Mouse (Mus musculus) thymus, postnatal 4 days (tissue): ENCODE data around the gene Rex2.
"Not testable (repeated sequence)": the region's sequence is repeated elsewhere in the genome, so short reads cannot be mapped to it uniquely, and the experiment has no call there.

ENCODE experiments used
- DNase-seq: peaks from one replicate; pipeline ENCODE4 v3.0.0; 2021

Rex2 gene

DNA sequence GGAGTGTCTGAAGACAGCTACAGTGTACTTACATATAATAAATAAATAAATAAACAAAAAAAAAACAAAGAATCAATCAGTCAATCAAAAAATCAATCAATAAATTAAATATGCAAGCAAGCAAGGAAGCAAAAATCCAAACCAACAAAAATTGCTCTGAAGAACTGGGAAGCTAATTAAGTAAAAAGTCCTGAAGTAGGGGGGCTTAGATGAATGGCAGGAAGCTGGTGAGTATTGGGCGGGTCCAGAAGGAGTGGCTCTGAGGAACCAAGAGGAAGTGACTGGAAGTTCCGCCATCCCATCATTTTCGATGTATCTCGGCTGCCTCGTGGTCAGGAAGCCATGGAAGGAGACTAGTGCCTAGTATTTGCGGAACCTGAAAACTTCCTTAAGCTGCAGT is at the start of gene Rex2:
Rex2 (plus strand) TSS at position 301 of the 400 bp plus-strand sequence.
- not testable (repeated sequence) for DNase-seq

DNA sequence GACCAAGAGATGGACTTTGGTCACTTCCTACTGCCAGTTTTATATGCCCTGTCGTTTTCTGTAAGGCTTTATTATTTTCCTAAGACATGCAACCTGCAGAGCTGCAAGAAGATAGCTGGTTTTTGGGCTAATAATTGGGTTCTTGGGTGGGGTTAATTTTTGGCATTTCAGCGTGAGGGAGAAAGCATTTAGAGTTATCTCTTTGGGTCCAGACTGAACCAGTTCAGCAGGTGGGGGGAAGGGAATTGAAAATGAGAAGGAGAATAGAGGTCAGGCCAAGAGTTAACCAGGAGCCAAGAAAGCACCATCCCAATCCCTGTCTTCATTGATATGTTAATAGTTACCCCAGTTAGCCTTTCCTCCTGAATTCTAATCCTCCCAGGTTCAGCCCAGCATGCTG is 45.1 kb upstream of the Rex2 start:
- DNase-seq: not testable (repeated sequence)

DNA sequence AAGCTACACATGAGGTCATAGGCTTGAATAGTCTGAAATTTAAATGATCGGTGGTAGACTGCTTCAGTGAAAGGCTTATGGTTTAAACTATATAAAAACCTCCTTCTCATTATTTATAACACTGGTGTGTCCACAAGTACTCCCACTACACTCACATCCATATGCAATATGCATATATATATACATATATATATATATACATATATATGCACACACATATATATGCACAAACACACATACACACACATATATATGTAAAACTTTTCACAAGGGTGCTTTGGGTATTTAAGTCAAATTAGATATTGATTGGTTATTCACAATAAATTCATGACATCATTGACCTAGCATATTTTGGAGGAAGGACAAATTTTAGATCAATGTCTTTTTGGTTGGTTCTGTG is 3.2 kb upstream of the Rex2 start:
- DNase-seq: not testable (repeated sequence)

DNA sequence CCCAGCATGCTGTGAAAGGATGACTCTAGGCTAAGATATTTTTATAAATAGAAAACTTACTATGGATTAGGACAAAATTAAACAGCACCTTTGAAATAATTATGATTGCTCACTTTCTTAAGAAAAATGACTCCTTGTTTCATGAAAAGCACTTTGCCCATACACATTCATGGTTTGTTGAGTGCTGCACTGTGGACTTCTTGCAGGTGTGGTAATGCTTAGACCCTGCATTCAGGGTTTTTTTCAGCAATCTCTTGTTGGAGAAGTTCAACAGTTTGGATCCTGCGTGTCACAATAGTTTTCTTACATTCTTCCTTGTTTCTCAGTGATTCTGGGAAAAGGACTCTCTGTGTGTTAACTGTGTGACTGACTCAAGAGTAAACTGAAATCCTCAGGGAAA is 4.7 kb downstream of the Rex2 start:
- DNase-seq: not testable (repeated sequence)

DNA sequence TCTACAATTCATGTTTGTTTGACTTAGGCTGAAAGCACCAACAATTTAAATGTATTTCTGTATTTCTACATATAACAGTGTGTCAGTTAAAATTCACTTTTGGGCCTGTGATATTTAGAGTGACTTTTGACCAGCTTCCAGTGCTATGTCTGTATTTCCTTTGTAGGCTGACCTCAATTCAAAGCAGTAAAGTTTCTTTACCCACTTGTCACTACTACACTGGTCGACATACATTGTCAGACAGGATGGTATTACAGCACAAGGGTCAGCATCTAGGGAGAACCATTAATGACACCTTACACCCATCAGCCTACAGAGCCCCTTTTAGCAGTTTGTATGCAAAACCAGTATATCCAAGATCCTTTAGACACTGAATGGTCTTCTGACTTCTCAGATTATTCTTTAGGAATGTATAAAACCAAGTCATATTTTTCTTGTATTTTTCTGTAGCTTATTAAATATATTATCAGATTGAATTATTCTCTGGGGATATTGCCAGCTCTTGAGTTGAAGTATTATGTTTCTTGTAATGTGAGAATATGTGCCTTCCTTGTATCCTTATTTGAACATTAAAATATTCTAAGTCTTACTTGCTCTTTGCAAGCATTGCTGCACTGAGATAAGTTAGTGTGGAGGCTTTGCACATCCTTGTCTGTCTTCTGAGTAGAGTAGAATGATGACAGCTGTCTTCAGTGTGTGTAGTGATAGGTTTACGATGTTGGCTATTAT is 9.8 kb downstream of the Rex2 start:
- DNase-seq: not testable (repeated sequence)

DNA sequence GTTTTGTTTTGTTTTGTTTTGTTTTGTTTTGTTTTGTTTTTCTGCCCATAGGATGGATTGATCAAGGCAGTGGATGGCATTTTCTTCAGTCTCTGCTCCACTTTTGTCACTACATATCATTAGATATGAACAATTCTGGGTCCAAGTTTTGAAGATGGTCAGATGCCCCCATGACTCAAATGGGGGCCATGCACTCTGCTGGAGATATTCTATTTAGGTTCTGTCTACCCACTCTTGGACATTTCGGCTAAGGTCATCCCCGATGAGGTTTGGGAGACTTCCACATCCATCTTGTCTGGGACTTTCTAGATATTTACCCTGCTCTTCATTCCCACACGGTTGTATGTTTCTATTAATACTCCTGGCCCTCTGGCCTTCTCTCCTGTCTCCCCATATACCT is 42.1 kb downstream of the Rex2 start:
- DNase-seq: not testable (repeated sequence)

DNA sequence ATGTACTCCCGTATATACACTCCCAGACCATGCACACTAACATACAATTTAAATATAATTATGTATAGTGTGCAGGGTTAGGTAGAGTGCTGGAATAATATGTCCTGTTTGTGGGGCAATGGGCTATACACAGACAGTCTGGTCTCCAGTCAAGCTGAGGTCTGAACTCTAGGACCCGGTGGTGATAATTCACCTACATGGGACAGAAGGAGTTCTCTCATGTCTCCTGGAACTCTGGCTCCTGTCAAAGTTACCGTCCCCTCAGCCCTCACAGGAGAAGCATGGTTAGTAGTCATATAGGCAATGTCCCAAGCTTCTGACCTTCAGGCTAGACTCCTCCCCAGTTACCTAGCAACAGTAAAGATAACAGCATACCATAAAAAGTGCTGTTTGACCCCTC is 44.2 kb downstream of the Rex2 start:
- DNase-seq: not testable (repeated sequence)

DNA sequence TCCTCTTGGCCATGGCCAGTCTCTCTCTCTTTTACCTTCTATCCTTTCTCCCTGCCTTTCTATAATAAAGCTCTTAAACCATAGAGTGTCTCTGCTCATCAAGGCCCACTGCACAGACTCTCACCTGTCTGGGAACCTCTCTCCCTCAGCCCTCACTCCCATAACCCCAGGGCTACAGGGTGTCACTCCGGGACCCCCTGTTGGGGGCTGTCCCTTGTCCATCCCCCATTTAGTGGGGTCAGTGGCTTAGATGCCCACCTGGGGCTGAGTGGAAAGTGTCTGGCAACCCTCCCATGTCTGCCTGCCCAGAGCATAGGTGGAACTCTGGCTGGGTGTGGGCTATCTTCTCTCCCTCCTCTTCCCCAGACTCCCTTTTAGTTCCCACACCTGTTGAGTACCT is 44.7 kb downstream of the Rex2 start:
- not testable (repeated sequence) for DNase-seq

DNA sequence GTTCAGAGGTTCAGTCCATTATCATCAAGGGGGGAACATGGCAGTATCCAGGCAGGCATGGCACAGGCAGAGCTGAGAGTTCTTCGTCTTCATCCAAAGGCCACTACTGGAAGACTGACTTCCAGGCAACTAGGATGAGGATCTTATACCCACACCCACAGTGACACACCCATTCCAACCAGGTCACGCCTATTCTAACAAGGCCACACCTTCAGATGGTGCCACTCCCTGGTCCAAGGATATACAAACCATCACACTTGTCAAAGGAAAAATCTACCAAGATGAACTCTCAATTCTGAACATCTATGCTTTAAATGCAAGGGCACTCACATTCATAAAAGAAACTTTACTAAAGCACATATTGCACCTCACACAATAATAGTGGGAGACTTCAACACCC is 74.0 kb downstream of the Rex2 start:
- not testable (repeated sequence) for DNase-seq

DNA sequence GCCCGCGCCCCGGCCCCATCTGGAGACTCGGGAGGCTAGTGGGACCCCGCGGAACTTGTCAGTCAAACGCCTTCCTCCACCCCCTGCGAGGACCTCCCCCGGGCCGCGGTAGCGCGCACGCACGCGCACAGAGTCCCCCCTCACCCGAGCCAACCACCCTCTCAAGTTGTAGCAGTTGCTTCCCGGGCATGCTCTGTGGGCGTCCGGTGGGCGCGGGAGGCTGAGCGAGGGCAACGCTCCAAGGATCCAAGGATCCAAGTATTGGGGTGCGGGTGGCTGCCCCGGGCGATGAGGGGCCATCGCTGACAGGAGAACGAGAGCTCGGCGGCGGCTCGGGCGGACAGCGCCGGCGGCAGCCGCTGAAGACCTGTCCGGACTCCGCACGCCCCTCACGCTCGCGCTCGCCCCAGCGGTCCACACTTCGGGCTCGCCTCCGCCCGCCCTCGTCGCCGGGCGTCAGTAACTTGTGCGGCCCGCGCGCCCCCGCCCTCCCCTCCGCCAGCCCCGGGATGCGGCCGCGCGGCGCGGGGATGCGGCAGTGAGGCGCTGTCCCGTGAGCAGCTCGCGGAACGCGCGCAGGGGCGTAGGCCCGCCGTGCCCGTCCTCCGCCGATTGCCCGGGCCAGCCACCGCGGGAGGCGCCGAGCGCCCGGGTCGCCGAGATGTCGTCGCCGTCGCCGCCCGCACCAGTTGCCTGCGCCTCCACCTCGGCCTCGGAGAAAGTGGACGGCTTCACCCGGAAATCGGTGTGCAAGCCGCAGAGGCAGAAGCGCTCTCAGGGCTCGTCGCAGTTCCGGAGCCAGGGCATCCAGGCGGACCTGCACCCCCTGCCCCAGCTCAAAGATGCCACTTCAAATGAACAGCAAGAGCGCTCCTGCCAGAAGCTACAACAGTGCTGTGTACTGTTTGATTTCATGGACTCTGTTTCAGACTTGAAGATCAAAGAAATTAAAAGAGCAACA is 80.3 kb downstream of the Rex2 start:
- DNase-seq: peak; percentile 24

DNA sequence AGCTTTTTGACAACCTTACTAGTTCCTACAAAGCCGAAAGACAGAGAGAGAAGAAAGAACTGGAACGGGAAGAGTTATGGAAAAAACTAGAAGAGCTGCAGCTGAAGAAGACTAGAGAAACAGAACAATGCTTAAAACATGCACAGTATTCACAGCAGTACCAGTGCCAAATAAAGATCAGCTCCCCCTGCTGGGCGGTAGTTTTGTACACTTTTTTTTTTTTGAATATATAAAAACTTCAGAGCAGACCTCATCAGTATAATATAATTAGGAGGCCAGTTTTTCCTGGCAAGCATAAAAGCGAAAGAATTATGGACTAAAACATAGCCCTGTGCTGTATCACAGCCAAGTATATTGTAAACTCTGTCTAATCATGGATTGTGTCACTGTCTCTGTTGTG is 82.2 kb downstream of the Rex2 start:
- peak; percentile 10 for DNase-seq
